Mouse (Mus musculus): ENCODE measurements around the gene Gm20696.

Gene Gm20696

DNA sequence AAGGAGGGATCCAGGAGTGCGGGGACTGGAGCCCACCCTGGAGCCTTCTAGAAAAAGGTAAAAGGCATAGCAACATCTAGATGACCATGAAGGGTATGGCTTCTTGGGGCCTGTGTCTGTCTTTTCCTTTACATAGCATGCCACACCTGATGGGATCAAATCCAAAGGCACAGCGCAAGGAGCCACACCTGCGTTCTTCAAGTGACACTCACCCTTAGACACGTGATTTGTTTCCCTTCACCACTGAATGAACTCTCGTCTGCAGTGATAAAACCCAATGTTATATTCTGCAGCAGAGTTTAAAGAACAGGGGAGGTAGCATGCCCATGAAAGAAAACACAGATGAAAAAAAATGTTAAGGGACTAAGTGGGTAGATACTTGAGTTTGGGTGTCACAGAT, 257.0 kb downstream of the Gm20696 start:
- in situ Hi-C loops (cut with MboI, MseI), result no loop called here

DNA sequence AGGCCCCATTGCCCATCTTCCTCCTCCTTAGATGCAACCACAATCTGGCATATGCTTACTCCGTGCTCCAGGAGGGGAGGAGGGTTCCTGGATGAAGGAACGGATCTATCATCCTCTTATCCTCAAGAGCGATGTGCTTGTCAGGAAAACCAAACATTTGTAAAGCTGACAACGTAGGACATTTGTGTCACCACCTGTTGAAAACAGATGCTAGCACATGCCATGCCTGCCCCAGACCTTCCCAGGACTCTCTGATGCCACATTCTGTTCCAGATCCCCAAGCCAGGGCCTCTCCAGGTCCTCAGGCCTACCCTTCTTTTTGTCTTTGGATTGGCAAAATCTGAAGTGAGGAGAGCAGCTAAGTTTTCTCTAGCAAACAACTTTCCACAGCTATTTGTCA, 257.7 kb downstream of the Gm20696 start:
- in situ Hi-C loops (cut with MboI, MseI), result no loop called here

GRCm38 (mm10) chr6:99403755-99404390, 262.7 kb downstream of the Gm20696 start:
- in situ Hi-C loops (cut with MboI, MseI), result no loop called here

DNA sequence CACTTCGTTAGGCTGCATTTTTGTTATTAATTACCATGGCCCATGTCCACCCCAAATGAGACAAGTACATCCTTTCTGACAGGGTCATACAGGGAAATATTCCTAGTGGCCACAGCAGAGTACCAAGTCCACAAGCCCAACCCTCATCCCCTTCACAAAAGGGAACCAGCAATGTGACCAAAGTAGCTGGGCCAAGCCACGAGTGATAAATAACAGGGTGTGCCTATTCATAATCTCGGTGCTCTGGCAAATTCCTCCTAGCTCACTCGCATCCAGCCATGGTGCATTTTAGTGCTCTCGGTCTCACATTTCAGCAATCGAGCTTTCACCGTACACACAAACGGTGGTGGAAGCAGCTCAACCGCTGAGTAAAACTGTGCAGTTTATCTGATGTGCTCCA, 263.7 kb downstream of the Gm20696 start:
- in situ Hi-C loops (cut with MboI, MseI), result no loop called here

GRCm38 (mm10) chr6:99402370-99402769, 264.2 kb downstream of the Gm20696 start:
- in situ Hi-C loops (cut with MboI, MseI), result no loop called here

DNA sequence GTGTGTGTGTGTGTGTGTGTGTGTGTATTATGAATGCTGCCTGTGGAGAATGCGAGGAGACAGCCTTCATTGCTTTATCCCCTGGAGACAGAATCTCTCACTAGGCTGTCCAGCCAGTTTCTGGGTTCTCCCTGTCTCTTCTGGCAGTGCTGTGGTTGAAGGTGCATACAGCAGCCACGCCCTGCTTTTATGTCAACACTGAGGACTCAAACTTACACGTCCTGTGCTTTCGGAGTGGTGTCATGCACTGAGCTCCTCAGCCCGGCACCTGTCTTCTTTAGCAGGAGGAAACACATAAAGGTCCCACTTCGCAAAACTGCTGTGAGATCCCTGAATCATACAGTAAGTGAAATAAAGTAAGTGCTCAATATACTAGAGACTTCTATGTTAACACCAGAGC, 264.8 kb downstream of the Gm20696 start:
- in situ Hi-C loops (cut with MboI, MseI), result no loop called here

GRCm38 (mm10) chr6:99401211-99401610, 265.4 kb downstream of the Gm20696 start:
- in situ Hi-C loops (cut with MboI, MseI), result no loop called here

- in situ Hi-C loops (cut with MboI, MseI), result loop anchor here in 1 of 2 experiments (10.0 to 25.0 kb wide), 2 partner anchors 401 to 1417 kb away; no protein-coding TSS in a partner anchor
These were observed 270.9 kb downstream of the Gm20696 start for GRCm38 (mm10) chr6:99395745-99396144.

DNA sequence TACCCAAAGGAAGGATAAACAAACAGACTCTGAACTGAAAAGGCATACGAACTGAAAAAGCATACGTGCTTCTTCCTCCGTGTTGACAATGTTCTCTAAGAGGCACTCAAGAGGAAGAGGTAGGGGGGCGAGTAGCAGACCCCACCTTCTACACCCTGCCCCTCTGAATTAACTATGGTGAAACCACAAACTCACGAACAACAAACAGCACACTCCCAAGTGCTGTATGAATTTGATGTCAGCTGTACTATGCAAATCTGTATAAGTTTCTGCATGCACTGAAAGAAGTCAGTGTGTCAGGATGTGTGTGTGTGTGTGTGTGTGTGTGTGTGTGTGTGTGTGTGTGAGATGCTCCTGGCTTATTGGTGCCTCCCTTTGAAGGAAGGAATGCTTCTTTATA, 271.8 kb downstream of the Gm20696 start:
- in situ Hi-C loops (cut with MboI, MseI), result loop anchor here in 1 of 2 experiments (10.0 to 25.0 kb wide), 2 partner anchors 400 to 1418 kb away; no protein-coding TSS in a partner anchor

GRCm38 (mm10) chr6:99392484-99392883, 274.1 kb downstream of the Gm20696 start:
- in situ Hi-C loops (cut with MboI, MseI), result loop anchor here in 1 of 2 experiments (10.0 to 25.0 kb wide), 2 partner anchors 398 to 1420 kb away; no protein-coding TSS in a partner anchor

- in situ Hi-C loops (cut with MboI, MseI), result loop anchor here in 1 of 2 experiments (5.0 to 25.0 kb wide), 2 partner anchors 43 to 1423 kb away; no protein-coding TSS in a partner anchor
These were observed 277.6 kb downstream of the Gm20696 start for GRCm38 (mm10) chr6:99388741-99389675.

GRCm38 (mm10) chr6:99388023-99388422, 278.6 kb downstream of the Gm20696 start:
- in situ Hi-C loops (cut with MboI, MseI), result loop anchor here in 1 of 2 experiments (5.0 to 25.0 kb wide), 2 partner anchors 44 to 1424 kb away; no protein-coding TSS in a partner anchor

DNA sequence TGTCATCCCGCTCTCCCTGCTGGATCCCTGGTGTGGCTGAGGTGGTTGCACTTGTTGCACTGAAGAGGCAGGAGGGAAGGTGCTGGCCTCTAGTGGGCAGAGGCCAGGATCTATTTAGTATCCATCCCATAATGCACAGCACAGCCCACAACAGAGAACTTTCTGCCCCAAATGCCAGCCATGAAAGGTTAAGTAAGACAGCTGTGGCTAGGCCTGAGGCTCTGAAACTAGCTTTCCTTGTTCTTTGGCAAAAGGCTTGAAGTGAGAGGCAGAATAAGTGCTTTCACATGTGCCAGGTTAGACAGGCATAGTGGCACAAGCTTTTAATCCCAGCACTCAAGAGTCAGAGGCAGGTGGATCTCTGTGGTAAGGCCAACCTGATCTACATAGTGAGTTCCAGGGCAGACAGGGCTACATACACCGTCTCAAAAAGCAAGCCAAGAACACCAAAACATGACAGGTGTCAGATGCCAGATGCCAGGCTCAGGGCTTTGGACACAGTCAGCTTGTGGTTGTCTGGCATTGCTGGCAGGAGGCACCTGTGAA, 281.5 kb downstream of the Gm20696 start:
- in situ Hi-C loops (cut with MboI, MseI), result loop anchor here in 1 of 2 experiments (5.0 to 25.0 kb wide), 2 partner anchors 47 to 1427 kb away; no protein-coding TSS in a partner anchor

GRCm38 (mm10) chr6:99383846-99384472, 282.6 kb downstream of the Gm20696 start:
- in situ Hi-C loops (cut with MboI, MseI), result loop anchor here in 1 of 2 experiments (25.0 kb wide), 1 partner anchor 1428 kb away; no protein-coding TSS in a partner anchor

- in situ Hi-C loops (cut with MboI, MseI), result loop anchor here in 1 of 2 experiments (25.0 kb wide), 1 partner anchor 1432 kb away; no protein-coding TSS in a partner anchor
These were observed 286.5 kb downstream of the Gm20696 start for GRCm38 (mm10) chr6:99380146-99380545.

DNA sequence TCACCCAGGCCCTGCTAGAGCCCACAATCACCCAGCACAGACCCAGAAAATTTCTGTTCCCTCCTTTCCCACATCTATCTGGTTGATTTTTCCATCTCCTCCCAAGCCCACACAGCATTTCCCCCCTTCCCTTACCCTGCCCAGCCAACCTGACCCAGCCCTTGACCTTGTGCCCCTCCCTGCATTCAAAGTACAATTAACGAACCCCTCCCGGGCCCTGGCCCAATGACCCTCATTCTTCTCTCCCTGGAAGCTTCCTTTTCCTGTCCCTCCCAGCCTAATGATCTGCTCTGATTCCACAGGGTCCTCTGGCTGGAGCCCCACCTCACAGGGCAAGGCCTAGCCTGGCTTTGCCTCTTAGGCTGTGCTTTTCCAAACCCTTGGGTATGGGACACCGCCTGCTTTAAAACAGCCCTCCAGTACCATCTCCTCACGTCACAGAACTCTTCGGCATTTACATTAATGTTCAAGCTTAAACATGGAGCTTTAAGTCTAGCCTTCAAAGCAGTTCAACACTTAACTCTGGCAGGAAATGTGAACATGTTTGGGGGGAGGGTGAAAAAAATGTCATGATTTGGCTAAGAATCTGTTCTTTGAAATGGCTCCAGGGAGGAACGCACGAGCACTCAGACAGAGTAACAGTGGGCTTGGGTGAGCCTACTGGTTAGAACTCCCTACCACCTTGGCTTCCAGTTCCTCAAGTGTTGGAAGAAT, 287.4 kb downstream of the Gm20696 start:
- in situ Hi-C loops (cut with MboI, MseI), result loop anchor here in 1 of 2 experiments (25.0 kb wide), 1 partner anchor 1433 kb away; no protein-coding TSS in a partner anchor

DNA sequence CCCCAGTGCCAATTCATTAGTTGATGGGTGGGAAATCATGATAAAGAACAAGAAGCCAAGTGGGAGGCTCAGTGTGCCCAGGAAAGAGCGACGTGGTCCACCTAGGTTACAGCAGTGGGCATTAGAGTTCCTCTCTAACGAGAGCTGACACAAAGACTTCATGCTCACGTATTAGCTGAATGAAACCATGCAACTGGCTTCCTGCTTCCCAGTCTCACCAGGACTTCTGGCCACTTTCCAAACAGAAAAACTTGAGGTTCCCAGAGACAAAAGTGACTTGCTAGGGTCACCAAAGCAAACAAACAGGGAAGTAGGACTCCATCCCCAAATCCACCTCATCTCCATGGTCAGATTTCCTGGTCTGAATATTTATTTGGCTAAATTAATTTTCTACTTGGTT, 288.9 kb downstream of the Gm20696 start:
- in situ Hi-C loops (cut with MboI, MseI), result loop anchor here in 1 of 2 experiments (25.0 kb wide), 1 partner anchor 1435 kb away; no protein-coding TSS in a partner anchor

- in situ Hi-C loops (cut with MboI, MseI), result loop anchor here in 1 of 2 experiments (25.0 kb wide), 1 partner anchor 1435 kb away; no protein-coding TSS in a partner anchor
These were observed 289.5 kb downstream of the Gm20696 start for GRCm38 (mm10) chr6:99377131-99377530.

DNA sequence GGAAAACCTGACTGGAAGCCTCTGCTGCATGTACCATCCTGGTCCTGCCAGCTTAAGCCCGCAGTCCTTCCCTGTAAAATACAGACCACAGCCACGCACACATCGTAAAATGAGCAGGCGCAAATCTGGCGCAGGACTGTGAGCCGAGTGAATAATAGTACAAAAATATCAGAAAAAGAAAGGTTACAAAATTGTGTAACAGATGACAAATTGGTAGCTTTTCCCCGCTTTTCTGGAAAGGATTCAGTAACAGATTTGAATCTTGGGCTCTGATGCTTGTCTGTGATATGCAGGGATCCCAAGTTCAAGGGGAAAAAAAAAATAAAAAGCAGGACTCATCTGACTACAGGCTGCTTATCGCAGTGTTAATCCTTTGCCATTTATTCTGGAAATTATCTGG, 289.9 kb downstream of the Gm20696 start:
- in situ Hi-C loops (cut with MboI, MseI), result loop anchor here in 1 of 2 experiments (25.0 kb wide), 1 partner anchor 1436 kb away; no protein-coding TSS in a partner anchor

- in situ Hi-C loops (cut with MboI, MseI), result loop anchor here in 1 of 2 experiments (25.0 kb wide), 1 partner anchor 1436 kb away; no protein-coding TSS in a partner anchor
These were observed 290.7 kb downstream of the Gm20696 start for GRCm38 (mm10) chr6:99375865-99376264.

All from T-helper 17 cell (primary cell).